11 mouse cellular contexts compared by ENCODE assay signal in genomic region chr4:150061432-150062225, GRCm38 (mm10). TPM values are rescaled to one million over a fixed set of nuclear protein-coding genes. Genes with fewer than 3 reads are reported as not detected.
DNase-seq lines count a peak whose midpoint lies in the region; ATAC-seq and TF ChIP-seq lines count a peak whose summit lies in the region.
"Had no signal": no experiment of that assay in that cellular context is flagged by ENCODE, and none has a peak within 500 bp of the region (broad histone marks: within the 10 kb centered on the region; RNA-seq: fewer than 3 reads in every experiment).

No protein-coding gene starts in this region.

- peaks cover 18% of the 10 kb centered on the region for H3K4me1 ChIP-seq in hindbrain, embryonic 10.5 days (replicated peaks)
- peaks cover 6% of the 10 kb centered on the region; the same call in 1 of the 2 replicates for H3K4me1 ChIP-seq in hindbrain, embryonic 13.5 days (replicated peaks)
- H3K4me1 ChIP-seq in CH12.LX (ENCODE audit: control insufficient read depth in 1 of 2, insufficient read depth in 2 of 2): peaks cover 42 to 96% of the 10 kb centered on the region in 2 experiments
- peaks cover 25% of the 10 kb centered on the region for H3K4me1 ChIP-seq in intestine, embryonic 16.5 days (ENCODE audit: control insufficient read depth, insufficient read depth, low read length)
- peaks cover 24% of the 10 kb centered on the region for H3K4me1 ChIP-seq in limb, embryonic 15.5 days

- intact Hi-C loops in left cerebral cortex, postnatal 4 days (cut with DNase I): no loop called here

- no peaks in the 10 kb centered on the region for H3K9me3 ChIP-seq in hindbrain, embryonic 10.5 days
- H3K9me3 ChIP-seq in hindbrain, embryonic 13.5 days: no peaks in the 10 kb centered on the region
- peaks cover 3% of the 10 kb centered on the region for H3K9me3 ChIP-seq in CH12.LX (replicated peaks; ENCODE audit: low read length)
- no peaks in the 10 kb centered on the region for H3K9me3 ChIP-seq in intestine, embryonic 16.5 days (ENCODE audit: control insufficient read depth, low read length)
- no peaks in the 10 kb centered on the region for H3K9me3 ChIP-seq in limb, embryonic 15.5 days

- TF ChIP-seq CTCF in CH12.LX (conservative IDR thresholded peaks at IDR 0.05 in 1 of 2, IDR thresholded peaks at IDR 0.05 in 1 of 2; ENCODE audit: low read depth in 2 of 2, low read length in 2 of 2): no peak

- DNase-seq in hindbrain, embryonic 10.5 days (ENCODE audit: low spot score): no peak
- no peak for DNase-seq in CH12.LX (ENCODE audit: extremely low read depth)
- DNase-seq in embryo, embryonic 10 days (ENCODE audit: low spot score): no peak
- no peak for DNase-seq in left cerebral cortex, postnatal 4 days
- DNase-seq in right cerebral cortex, adult 18-20 months: no peak
- DNase-seq: cerebellum, adult 8-10 months; heart, adult 18-20 months; midbrain, embryonic 14.5 days had no signal

- no peak overlapping the region for H3K9ac ChIP-seq in hindbrain, embryonic 13.5 days
- peak overlapping the region; percentile 70; the same call in 1 of the 2 replicates for H3K9ac ChIP-seq in CH12.LX (ENCODE audit: insufficient read depth, low read depth)
- H3K9ac ChIP-seq in intestine, embryonic 16.5 days (ENCODE audit: low read depth, low read length): no peak overlapping the region
- H3K9ac ChIP-seq in limb, embryonic 15.5 days: no peak overlapping the region

- H3K27ac ChIP-seq in hindbrain, embryonic 10.5 days: 0 out of 2 replicates have a peak overlapping the region, but pooled peaks have one; percentile 0
- no peak overlapping the region for H3K27ac ChIP-seq in hindbrain, embryonic 13.5 days
- H3K27ac ChIP-seq in CH12.LX (ENCODE audit: insufficient read depth, low read depth): peak overlapping the region; percentile 96
- H3K27ac ChIP-seq in intestine, embryonic 16.5 days (ENCODE audit: low read length): peak overlapping the region; percentile 20; the same call in 1 of the 2 replicates
- H3K27ac ChIP-seq in limb, embryonic 15.5 days: peak overlapping the region; percentile 79

- 83% methylated on average over 16 of the region's 16 CpGs for WGBS in hindbrain, embryonic 10.5 days
- 81% methylated on average over 16 of the region's 16 CpGs for WGBS in hindbrain, embryonic 13.5 days
- WGBS in intestine, embryonic 16.5 days: 63% methylated on average over 16 of the region's 16 CpGs
- 68% methylated on average over 16 of the region's 16 CpGs for WGBS in limb, embryonic 15.5 days

- no peaks in the 10 kb centered on the region for H3K36me3 ChIP-seq in hindbrain, embryonic 10.5 days
- no peaks in the 10 kb centered on the region for H3K36me3 ChIP-seq in hindbrain, embryonic 13.5 days
- peaks cover 82 to 88% of the 10 kb centered on the region in 2 experiments for H3K36me3 ChIP-seq in CH12.LX (replicated peaks in 1 of 2; ENCODE audit: control insufficient read depth in 1 of 2, insufficient read depth in 1 of 2, low read length in 1 of 2)
- H3K36me3 ChIP-seq in intestine, embryonic 16.5 days (ENCODE audit: control insufficient read depth, insufficient read depth, low read length): no peaks in the 10 kb centered on the region
- no peaks in the 10 kb centered on the region for H3K36me3 ChIP-seq in limb, embryonic 15.5 days

- no peak overlapping the region for H3K4me3 ChIP-seq in hindbrain, embryonic 10.5 days
- no peak overlapping the region for H3K4me3 ChIP-seq in hindbrain, embryonic 13.5 days
- peak overlapping the region in 1 of 3 experiments; percentile 29 for H3K4me3 ChIP-seq in CH12.LX (replicated peaks in 1 of 3; ENCODE audit: low read depth in 2 of 3, low read length in 2 of 3, poor library complexity in 1 of 3)
- no peak overlapping the region for H3K4me3 ChIP-seq in intestine, embryonic 16.5 days (ENCODE audit: low read length)
- H3K4me3 ChIP-seq in limb, embryonic 15.5 days: no peak overlapping the region

- TF ChIP-seq EP300 in CH12.LX (IDR thresholded peaks at IDR 0.05; ENCODE audit: low read length): no peak

- no peak; the same call in 1 of the 2 replicates for TF ChIP-seq POLR2A in CH12.LX (IDR thresholded peaks at IDR 0.05; ENCODE audit: low read depth, low read length)

- TF ChIP-seq RAD21 in CH12.LX (IDR thresholded peaks at IDR 0.05; ENCODE audit: low read depth, low read length): no peak

- peaks cover 52% of the 10 kb centered on the region for H3K79me2 ChIP-seq in CH12.LX (replicated peaks; ENCODE audit: control insufficient read depth, extremely low read depth, insufficient read depth, poor library complexity, severe bottlenecking)

- no peak for ATAC-seq in hindbrain, embryonic 13.5 days (ENCODE audit: low FRiP score)
- peak; percentile 80 for ATAC-seq in intestine, embryonic 16.5 days
- ATAC-seq in limb, embryonic 15.5 days (ENCODE audit: insufficient number of reproducible peaks, low FRiP score, low TSS enrichment, low read depth): peak; percentile 22; the same call in 1 of the 2 replicates

- dilution Hi-C loops in CH12.LX (cut with MboI; ENCODE audit: extremely low pct_ligation_motif_present, extremely low pct_unique_long_range_greater_than_20kb, low sequenced_read_pairs): no loop called here

- in situ Hi-C loops in CH12.LX (cut with MboI; ENCODE audit: low pct_ligation_motif_present, low pct_unique_long_range_greater_than_20kb, low sequenced_read_pairs): no loop called here

- H3K27me3 ChIP-seq in hindbrain, embryonic 10.5 days (ENCODE audit: insufficient read depth, poor library complexity, severe bottlenecking): 0 out of 2 replicates have a peak, but pooled peaks cover 9% of the 10 kb centered on the region
- H3K27me3 ChIP-seq in hindbrain, embryonic 13.5 days: peaks cover 4% of the 10 kb centered on the region; the same call in 1 of the 2 replicates
- no peaks in the 10 kb centered on the region for H3K27me3 ChIP-seq in CH12.LX (replicated peaks)
- no peaks in the 10 kb centered on the region for H3K27me3 ChIP-seq in intestine, embryonic 16.5 days (replicated peaks; ENCODE audit: control insufficient read depth, insufficient read depth, low read length)
- no peaks in the 10 kb centered on the region for H3K27me3 ChIP-seq in limb, embryonic 15.5 days

- H3K4me2 ChIP-seq in hindbrain, embryonic 13.5 days: no peak overlapping the region
- no peak overlapping the region for H3K4me2 ChIP-seq in CH12.LX (ENCODE audit: insufficient read depth, low read depth, poor library complexity, severe bottlenecking)
- H3K4me2 ChIP-seq in intestine, embryonic 16.5 days (ENCODE audit: low read depth, low read length): no peak overlapping the region
- no peak overlapping the region for H3K4me2 ChIP-seq in limb, embryonic 15.5 days

TF ChIP-seq in CH12.LX, 34 proteins besides CTCF, POLR2A, EP300 and RAD21:
- TF ChIP-seq KAT2A (IDR thresholded peaks at IDR 0.05; ENCODE audit: insufficient replicate concordance, low read length) (no peak), CHD1 (IDR thresholded peaks at IDR 0.05; ENCODE audit: low read depth, low read length) (peak; percentile 82; the same call in 1 of the 2 replicates), MAZ (IDR thresholded peaks at IDR 0.05; ENCODE audit: low read depth, low read length) (no peak), BHLHE40 (IDR thresholded peaks at IDR 0.05; ENCODE audit: low read depth, low read length) (no peak)

RNA-seq across cellular contexts. Expression of gene Gpr157, which starts 25.5 kb away (rescaled TPM):
- 0.59 and 0.81 TPM in 2 replicates for polyA plus RNA-seq in hindbrain, embryonic 10.5 days (2016; fragmentation: Nextera tagmentation; extraction: Ambion mirVana)
- 0.29 and 0.43 TPM in 2 replicates for polyA plus RNA-seq in hindbrain, embryonic 13.5 days (2015; fragmentation: Nextera tagmentation; extraction: Ambion mirVana)
- total RNA-seq in CH12.LX (2012; rRNA removed): 1.3 and 2.8 TPM in 2 replicates
- total RNA-seq in CH12.LX (2014; rRNA removed): 2.3 and 2.6 TPM in 2 replicates
- polyA plus RNA-seq in CH12.LX (2012; ENCODE audit: insufficient read length, low read depth): 3.1 and 3.5 TPM in 2 replicates
- 1.6 and 1.8 TPM in 2 replicates for polyA plus RNA-seq in intestine, embryonic 16.5 days (2015; fragmentation: Nextera tagmentation; extraction: Ambion mirVana)
- 1.4 and 1.7 TPM in 2 replicates for polyA plus RNA-seq in limb, embryonic 15.5 days (2015; fragmentation: Nextera tagmentation; extraction: Ambion mirVana)
- total RNA-seq in left cerebral cortex, postnatal 4 days (2021): 1 to 10 TPM; 1.2 to 1.5 TPM

RNA-seq across cellular contexts. Expression of gene H6pd, which starts 52.8 kb away (rescaled TPM):
- 4.8 and 5.6 TPM in 2 replicates for polyA plus RNA-seq in hindbrain, embryonic 10.5 days (2016; fragmentation: Nextera tagmentation; extraction: Ambion mirVana)
- polyA plus RNA-seq in hindbrain, embryonic 13.5 days (2015; fragmentation: Nextera tagmentation; extraction: Ambion mirVana): 2.4 and 2.7 TPM in 2 replicates
- total RNA-seq in CH12.LX (2012; rRNA removed) (25.1 and 25.3 TPM in 2 replicates), CH12.LX (2014; rRNA removed) (13.2 and 17.7 TPM in 2 replicates)
- polyA plus RNA-seq in CH12.LX (2012; ENCODE audit: insufficient read length, low read depth): 36.2 and 38.5 TPM in 2 replicates
- 31.6 and 41.6 TPM in 2 replicates for polyA plus RNA-seq in intestine, embryonic 16.5 days (2015; fragmentation: Nextera tagmentation; extraction: Ambion mirVana)
- polyA plus RNA-seq in limb, embryonic 15.5 days (2015; fragmentation: Nextera tagmentation; extraction: Ambion mirVana): 13.1 and 13.4 TPM in 2 replicates
- 10 to 100 TPM; 11.7 to 13.8 TPM for total RNA-seq in left cerebral cortex, postnatal 4 days (2021)

RNA-seq across cellular contexts. Expression of gene Slc2a5, which starts 57.5 kb away (rescaled TPM):
- polyA plus RNA-seq in hindbrain, embryonic 10.5 days (2016; fragmentation: Nextera tagmentation; extraction: Ambion mirVana): 1.1 and 2.0 TPM in 2 replicates
- polyA plus RNA-seq in hindbrain, embryonic 13.5 days (2015; fragmentation: Nextera tagmentation; extraction: Ambion mirVana): 1.8 and 2.7 TPM in 2 replicates
- total RNA-seq in CH12.LX (2012; rRNA removed) (0.38 and 1.4 TPM in 2 replicates), CH12.LX (2014; rRNA removed) (0.70 and 0.81 TPM in 2 replicates)
- 1.1 and 1.5 TPM in 2 replicates for polyA plus RNA-seq in CH12.LX (2012; ENCODE audit: insufficient read length, low read depth)
- 2.4 and 3.4 TPM in 2 replicates for polyA plus RNA-seq in intestine, embryonic 16.5 days (2015; fragmentation: Nextera tagmentation; extraction: Ambion mirVana)
- 2.0 and 2.3 TPM in 2 replicates for polyA plus RNA-seq in limb, embryonic 15.5 days (2015; fragmentation: Nextera tagmentation; extraction: Ambion mirVana)
- total RNA-seq in left cerebral cortex, postnatal 4 days (2021): 1 to 10 TPM; 1.4 to 1.5 TPM
